Mouse (Mus musculus) layer of hippocampus, postnatal 25 days (tissue): ENCODE results near the gene Trim2. TPM values are rescaled to one million over a fixed set of nuclear protein-coding genes. Genes with fewer than 3 reads are reported as not detected.

ENCODE experiments used
- DNase-seq, 2 experiments: peaks; one replicate each; pipeline ENCODE4 v3.0.0; 2022; ENCODE audit warnings: mixed read lengths in 2 of 2, low spot score in 1 of 2; ENCODE audit errors: extremely low spot score in 1 of 2
- total RNA-seq, 2 experiments: library from RNA; stranded (reverse); gene quantifications; 2 replicates each; pipeline ENCODE4 v1.2.3; 2021

Trim2 gene
- total RNA-seq, 2 experiments from 2014 or later: 403 to 407 TPM

GRCm38 (mm10) chr3:84118178-84118577 lies 188.5 kb downstream of the Trim2 start:
- DNase-seq: no peak

Other genes with a start within 250 kb of the Trim2 start
- gene Mnd1, start 151.1 kb downstream of the Trim2 start, total RNA-seq: 1 to 10 TPM; 1.4 to 2.2 TPM
- not detected for gene Gm6525, start 132.8 kb downstream of the Trim2 start, total RNA-seq
- gene Fhdc1, start 173.6 kb upstream of the Trim2 start, total RNA-seq: 1 to 10 TPM; 2.0 to 2.9 TPM